Mouse (Mus musculus) kidney, postnatal 10 days (tissue): ENCODE measurements around the gene Reln.

Source experiments
- DNase-seq: peaks from one replicate; pipeline ENCODE4 v3.0.0; 2021; ENCODE audit warnings: mixed read lengths

Gene Reln

DNA sequence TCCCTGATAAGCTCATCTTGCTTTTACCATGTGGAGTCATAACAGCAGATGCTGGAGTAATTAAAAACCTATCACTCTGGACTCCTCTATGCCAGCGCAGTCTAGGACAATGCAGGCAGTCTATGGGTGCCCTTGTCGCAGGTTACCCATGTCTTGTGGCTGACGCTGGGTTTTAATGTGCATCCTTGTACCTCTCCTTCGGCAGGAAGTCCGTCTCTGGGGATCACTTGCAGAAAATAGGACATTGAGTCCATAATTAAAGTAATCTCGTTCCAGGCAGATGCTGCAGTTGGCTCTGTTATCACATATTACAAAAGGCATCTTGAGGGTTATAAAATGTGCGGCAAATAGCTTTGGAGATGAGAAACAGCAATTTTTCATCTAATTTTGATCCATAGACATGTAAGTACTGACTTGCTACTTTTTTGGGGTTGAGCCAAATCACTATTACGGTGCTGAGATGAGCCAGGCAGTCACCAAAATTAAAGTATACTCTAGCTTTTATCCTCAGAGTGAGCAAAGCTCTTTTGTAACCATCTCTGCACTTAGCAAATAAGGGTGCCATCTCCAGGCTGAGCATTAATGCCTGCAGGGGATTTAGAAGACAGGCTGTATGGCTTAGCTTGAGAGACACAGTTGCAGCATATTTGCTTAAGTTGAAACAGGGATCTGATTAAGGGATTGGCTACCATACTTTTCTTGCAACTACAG, 136.0 kb downstream of the Reln start:
- DNase-seq, result no peak

DNA sequence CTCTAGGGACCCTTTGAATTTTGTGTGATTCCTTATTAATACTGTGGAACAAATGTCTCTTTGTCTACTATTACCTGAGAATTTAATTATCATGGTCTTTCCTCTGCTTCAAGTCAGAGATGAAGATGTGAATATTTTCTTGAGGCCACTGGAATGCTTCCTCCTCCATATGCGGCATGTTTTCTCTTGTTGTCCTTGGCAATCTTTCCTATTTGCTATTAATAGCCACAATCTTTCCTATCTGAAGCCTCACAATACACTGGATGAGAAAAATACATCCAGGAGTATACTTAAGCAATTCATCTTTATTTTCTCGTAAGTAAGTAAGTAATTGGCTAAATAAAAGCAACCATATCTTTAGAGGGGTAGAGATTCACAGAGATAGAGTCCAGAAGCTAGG, 146.6 kb downstream of the Reln start:
- DNase-seq, result no peak

DNA sequence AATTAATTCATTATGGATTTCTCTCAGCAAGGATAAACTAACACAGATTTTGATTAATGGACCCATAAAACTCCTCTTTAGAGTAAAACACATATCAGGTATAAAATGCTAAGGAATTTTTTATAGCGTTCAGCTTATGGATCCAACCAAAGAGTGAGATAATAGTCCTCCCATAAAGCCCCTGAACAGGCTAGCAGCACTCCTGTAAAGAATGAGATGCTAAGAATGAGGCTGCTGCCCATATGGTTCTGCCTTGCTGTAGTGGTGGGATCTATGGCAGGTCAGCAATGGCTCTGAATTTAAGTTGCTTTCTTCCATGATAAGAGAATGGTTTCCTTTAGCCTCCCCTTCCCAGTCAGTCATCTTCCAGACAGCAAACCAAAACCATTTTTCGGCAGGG, 147.6 kb downstream of the Reln start:
- DNase-seq, result no peak

DNA sequence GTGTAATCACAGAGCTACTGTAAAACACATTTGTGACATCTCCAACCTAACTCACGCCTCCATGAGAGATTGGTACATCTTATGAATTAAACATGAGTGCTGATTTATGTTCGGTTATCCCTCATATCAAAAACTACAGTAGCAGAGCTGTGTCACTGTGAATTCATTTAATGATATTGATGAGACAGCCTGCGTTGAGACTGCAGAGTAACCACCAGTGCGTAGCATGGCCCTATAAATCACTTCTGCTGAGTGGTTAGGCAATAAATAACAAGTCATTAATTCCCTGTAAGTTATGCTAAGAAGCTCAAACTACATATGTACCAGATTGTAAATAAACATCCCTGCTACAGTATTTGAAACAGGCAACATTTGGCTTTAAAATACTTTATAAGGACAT, 148.0 kb downstream of the Reln start:
- DNase-seq, result no peak

DNA sequence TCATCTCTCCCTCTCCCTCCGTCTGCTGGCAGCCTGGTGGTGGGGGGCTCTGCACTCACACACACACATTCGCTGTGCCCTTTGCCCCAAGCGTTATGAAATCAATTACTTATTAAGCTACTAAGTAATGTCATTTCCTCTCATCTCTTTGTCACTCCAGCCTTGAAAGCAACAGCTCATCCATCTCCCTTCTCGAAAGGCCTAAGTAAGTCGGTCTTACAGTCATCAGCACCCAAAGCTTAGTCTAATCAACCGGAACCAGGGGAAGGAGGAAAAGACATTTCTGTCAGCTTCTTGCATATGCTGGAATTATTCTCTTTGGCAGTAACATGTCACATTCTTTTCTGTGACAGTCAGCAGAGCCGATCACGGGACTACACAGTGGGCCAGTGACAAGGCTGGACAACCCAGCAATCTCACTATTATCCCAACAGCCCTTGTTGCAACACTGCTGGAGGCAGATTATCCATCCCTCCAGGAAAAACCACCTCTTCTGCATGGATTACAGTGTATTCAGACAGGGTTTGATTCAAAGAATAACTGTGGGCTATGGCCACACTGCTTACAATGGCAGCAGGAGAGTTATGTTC, 149.1 kb downstream of the Reln start:
- no peak for DNase-seq

DNA sequence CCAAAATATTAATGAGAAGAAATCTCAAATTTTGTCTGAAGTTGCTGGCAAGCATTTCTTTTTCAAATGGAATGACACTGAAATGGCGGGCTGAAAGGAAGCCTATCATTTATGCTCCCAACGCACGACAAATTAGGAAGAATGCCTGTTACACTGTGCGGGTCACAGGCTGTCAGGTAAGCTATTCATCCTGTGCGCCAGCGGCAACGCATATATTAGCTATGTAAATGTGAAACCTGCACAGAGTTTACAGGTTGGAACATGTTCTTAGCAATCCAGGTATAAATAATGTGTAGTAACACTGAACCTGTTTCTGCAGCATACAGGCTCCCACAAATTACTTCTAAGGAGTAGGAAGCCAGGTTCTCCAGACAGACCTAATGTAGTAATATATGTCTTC, 152.7 kb downstream of the Reln start:
- no peak for DNase-seq

DNA sequence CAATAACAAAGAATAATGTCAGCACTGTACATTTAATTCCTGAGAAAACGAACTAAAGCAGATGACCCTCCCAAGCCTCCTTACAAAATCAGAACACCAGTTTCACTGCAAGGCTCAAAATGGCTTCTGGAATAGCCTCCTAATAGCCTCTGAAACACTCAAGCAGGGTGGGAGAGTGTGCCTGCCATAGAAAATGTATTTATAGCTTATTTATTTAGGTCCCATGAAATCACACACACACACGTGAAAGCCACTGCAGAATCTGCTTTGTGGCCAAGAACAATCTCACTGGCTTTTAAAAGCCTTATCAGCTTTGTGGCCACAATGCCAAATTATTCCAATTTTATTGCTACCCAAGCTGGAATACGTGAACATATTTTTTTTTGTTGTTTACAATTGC, 154.2 kb downstream of the Reln start:
- no peak for DNase-seq

DNA sequence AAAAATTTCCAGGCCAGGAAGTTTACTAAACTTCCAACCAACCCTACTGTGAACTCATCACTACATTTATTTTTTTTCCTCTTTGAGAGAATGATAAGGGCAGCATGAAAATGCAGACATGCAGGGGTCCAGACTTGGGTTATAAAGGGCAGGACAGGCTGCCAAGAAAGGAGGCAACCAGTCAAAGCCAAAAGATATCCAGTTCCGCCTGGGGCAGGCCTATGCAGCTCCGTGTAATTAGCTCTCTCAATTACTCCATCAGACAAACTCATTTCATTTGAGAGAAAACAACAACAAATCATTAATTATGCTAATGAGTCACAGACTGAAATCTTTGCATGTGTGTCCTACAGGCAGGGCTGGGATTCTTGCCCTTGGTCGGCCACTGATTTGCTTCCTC, 156.9 kb downstream of the Reln start:
- DNase-seq, result peak; percentile 14

DNA sequence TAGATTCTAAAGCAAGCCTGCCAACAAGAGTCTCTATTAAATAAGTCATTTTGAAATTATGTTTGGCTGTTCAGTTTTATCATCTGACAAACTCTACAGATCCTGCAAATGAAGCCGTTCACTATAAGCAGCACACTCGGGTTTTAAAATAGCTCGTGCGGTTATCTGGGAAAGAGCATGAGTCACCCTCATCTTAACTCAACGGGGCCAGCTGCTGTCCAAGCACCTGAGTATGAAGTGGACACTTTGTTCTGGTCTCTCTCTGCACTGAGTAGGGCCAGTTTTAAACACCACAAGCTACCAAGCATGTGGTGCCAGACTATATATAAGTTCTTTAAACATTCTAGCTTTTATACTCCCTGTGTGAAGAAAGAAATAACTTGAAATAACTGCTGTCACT, 168.0 kb downstream of the Reln start:
- DNase-seq, result no peak

DNA sequence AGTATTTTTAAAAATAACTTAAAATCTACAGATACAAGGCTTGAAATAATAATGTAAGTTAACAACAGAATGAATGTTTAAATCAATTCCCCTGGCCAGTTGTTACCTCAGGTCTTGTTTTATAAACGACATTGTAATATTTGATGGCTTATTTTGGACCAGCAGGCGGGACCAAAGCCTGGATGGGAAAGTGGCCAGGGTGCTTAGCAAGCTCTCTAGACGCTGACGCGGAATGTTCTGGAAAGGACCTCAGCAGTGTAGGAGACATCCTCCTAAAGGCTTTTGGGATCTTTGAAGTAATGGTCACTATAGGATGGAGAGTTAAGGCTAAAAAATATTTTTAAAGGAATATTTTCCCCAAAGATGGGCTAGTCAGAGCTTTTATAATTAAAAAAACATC, 173.2 kb downstream of the Reln start:
- DNase-seq, result no peak

DNA sequence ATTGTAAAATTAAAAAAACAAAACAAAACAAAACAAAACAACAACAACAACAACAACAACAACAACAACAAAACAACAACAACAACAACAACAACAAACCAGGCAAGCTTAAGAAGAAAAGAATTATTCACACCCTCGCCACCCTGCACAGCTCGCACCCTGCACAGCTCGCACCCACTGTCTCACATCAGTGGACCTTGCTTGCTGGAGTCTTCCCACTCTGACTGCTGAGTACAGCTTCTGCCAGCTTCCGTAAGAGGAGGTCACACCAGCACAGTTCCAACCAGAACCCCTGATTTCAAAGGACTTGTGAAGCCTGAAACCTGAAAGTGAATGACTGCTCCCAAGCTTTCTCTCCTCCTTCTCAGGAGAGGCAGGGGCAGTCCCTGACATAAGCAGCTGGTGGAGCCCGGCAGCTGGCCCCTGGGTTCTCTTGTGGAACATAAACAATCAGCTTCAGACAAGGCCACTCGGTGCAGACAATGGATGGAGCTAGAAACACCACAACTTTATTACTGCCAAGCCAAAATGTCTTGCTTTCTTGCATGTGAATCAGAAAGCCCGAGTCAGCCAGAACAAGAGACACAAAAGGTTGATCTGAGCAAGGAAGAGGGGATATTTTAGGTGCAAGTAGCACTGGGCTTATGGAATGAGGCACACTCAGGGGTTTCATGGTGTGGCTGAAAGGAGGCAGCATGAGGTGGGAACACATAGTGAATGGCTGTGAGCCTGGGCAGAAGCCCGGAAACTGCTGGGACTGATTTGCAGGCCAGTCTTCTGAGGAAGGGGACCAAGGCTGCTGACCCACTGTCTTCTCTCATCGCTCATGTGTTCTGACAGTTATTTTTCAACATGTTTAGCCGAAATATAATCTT, 180.2 kb downstream of the Reln start:
- no peak for DNase-seq

DNA sequence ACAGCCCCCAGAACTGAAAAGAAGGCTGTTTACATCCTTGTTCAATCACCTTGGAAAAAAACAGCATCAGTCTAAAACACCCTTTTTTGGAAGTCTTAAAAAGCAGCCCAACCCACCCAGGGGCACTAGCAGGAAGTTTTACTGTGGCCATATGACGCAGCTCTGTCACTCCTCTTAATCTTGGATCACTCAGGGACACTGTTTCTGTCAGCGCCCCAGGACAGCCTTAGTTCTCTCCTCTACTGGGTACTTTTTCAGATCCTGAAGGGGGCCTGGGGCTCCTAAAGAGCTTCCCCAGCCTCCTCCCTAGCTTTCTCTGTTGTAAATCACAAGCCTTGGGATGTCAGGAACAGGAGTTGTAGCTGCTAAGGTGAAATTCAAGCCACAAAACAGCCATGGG, 183.6 kb downstream of the Reln start:
- DNase-seq, result no peak

DNA sequence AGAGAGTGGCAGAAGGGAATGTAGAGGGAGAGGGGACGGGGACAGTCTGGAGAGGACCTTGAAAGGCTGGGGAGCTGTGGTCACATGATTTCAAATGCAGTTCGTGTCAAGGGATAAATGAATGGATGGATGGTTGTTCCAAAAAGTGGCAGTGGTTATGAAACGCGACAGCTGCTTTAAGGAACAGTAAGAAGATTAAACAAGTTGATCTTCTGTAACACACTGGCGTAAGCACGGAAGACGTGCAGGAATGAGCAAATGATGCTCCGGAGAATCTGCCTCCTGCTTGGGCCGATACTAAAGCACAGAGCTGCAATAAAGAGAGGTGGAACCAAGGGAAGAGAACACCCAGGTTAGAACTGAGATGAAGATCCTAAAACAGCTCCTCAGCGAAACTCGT, 185.7 kb downstream of the Reln start:
- no peak for DNase-seq

DNA sequence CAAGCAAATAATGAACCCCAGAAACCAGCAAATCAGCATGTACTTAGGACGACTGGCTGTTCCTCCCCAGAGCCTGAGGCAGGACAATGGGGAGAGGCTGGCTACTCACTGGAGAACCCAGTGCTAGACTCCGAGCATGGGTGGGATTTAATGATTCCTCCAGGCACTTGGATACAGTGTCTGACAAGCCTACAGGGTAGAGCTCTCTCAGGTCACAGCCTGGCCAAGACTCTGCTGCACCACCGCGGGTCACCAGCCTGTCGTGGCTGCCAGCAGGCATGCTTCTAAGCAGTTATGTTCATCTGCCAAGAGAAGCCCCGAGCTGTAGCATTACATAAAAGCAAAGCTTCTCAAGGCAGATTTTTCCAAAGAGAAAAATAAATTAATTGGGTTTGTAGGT, 190.9 kb downstream of the Reln start:
- no peak for DNase-seq

DNA sequence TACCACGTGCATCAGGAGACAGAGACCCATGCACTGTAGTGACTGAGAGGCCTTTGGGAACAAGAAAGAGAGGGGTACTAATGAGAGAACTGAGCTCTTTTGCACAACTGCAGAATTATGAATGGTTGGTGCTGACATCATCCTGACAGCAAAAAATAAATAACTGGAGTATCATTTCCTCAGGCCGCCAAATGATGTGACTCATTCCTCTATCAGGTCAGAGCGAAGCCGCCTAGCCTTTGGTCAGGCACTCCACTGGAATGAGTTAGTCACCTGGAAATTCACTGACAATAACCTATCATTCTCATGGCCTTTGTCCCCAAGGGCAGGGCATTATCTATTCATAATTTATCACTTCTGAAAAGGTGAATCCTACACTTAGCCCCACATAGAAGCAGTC, 202.7 kb downstream of the Reln start:
- DNase-seq, result no peak

DNA sequence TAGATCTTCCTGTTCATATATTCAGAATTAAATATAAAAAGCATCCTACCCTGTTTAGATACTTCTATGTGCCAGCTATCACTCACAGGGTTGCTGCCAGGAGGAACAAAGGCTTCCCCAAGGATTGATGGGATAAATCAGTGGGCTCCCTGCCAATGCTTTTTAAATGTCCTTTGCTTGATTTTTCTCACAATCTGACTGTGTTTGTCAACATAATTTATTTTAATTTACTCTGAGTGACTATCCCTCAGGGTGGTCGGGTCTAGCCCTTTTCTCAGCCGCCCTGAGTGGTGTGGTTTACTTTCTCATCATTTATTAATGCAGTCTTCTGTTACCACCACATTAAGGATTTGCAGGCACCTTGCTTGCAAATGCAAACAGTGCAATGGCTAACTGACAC, 205.5 kb downstream of the Reln start:
- DNase-seq, result no peak

DNA sequence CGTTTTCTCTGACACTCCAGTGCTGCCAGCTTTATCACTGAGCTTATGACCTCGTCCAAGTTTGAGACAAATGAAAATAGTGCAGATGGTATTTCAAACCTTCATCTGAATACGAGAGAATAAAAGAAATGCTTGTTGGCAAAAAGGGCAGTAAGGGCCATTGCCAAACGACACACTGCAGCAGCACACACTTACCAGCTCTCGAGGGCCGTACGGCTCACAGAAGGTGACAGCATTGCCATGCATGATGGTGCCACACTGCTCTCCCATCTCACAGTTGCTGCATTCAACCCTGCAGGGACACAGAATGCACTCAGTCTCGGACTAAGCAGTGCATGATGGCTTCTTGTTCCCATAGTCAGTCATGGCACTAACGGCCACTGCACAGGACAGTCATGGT, 210.1 kb downstream of the Reln start:
- DNase-seq, result no peak

DNA sequence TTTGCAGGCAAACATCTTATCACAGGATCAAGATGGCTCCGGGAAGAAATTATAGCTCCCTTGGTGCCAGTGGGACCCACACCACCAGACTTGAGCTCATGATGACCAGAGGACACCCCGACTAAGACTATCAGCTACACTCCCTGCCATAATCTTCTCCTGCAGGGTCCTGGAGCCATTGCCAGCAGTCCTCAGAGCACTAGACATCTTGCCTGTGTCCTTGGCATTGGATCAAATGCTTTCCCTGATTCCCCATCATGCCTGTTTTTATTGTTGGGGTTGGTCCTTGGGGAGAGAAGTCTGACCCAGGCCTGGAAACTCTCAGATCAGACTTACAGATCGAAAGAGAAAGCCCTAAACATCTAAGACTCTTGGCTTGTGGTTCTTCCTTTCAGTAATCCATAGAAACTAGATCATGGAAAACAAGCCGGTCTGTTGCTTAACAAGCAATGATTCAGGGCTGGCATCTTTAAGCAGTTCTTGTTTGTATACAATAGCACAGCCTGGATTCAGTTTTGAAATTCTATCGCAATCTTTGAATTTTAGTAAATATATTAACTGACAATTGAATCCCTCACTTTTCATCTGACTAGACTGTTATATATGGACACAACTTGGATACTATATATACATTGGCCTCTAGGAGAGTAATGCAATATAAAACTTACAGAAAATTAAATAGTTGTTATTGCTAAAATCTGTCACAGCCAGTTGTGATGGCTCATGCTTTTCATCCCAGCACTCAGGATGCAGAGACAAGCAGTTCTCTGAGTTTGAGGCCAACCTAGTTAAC, 212.6 kb downstream of the Reln start:
- no peak for DNase-seq

DNA sequence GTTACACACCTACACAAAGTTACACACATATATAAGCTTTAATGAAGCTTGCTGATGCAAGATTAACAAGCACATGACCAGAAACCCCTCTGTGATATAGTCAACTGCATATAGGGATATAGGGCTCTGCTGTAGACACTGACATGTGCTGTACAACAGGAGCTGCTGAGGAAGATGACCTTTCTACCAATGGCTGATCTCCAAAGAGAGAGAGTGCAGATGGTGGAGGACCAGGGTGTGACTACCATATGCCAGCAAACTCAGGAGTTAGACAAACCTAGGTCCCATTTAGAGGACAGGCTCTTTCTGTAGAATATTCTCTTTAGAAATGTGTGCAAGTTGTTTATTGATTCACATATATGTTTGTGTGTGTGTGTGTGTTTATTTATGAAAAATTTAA, 216.9 kb downstream of the Reln start:
- no peak for DNase-seq

DNA sequence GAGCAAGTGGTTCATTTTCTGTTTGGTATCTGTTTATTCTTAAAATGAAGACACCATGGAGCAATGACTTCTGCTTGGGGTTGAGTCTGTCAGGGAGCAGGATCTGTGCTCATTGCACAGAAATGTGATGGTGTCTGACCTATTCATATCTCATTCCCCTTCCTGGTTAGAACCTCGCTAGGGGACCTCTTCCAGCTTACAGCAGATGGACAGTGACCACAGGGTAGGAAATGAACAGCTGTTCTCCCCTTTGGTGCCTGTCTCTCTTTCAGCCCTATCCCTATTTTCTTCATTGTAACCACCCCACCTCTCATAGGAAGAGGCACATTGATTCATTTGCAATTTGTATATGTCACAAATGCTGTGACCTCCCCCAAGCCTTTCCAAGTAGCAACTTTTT, 225.2 kb downstream of the Reln start:
- DNase-seq, result no peak

DNA sequence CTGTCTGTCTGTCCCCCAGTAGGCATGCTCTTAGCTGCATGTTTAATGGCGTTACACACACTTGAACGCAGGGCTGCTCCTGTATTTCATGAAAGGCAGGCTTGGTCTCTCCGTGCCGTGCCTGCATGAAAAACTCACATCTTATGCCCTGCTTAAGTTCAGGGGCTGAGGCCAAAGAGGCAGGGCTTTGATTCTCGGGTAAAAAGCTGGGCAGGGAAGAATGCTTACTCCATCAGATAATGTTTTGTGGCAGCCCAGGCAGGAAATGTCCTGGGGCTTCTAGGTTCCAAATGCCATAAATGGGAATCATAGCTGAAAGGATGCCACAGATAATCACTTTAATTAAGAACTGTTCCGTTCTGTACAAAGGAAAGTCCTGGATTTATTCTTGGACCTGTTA, 226.0 kb downstream of the Reln start:
- no peak for DNase-seq

DNA sequence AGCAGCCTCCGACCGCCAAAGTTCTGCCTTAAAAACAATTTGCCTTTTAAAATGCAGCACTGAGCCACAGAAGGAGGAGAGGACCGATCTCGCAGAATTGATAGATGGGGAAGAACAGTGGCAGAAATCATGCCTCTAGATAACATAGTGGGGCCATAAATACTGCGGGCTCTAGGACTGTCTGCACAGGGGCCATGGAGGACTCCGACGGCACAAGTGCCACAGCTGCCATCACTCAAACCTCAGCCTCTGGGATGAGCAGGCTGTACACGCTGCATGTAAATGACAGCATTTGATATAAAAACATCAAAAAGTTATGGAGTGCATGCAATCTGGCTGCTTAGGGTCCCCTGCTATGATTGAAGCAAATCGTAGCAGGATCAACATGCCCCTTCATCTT, 227.6 kb downstream of the Reln start:
- DNase-seq, result no peak

DNA sequence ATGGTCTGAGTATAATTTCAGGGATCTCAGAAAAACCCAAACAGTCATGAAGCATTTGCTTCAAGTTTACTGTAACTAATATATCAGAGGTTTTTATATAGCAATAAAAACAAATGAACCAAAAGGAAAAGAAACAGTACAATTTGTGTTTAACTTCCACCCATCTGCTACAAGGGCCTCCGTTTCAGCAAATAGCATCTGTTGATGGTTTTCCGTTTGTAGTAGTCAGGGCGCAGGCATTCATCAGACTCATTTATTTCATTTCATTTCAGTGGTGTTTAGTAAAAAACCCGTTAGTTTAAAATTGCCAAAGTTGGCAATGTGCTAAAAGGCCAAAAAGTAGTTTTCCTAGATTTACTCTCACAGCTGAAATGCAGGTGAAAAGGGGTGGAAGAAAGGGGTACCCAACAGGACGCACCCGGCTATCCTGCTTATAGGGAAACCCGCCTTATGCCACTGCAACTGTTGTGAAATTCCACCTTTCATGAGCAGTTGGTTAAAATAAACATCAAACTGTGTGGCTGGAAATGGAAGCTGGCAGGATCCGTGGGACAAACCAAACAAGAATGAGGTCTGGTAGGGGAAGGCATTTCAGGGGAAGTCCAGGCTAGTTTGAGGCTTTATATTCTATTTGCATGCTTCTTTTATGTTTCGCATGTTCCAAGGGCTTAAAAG, 237.6 kb downstream of the Reln start:
- no peak for DNase-seq
